10 mouse cellular contexts compared by ENCODE assay signal in genomic region chr7:74314276-74314675, GRCm38 (mm10).
"Had no signal": no experiment of that assay in that cellular context is flagged by ENCODE, and none has a peak within 500 bp of the region (broad histone marks: within the 10 kb centered on the region; RNA-seq: fewer than 3 reads in every experiment).

No protein-coding gene starts in this region.

- H3K36me3 ChIP-seq: liver, embryonic 15.5 days had no signal

- H3K9me3 ChIP-seq: liver, embryonic 15.5 days had no signal

- DNase-seq: kidney, postnatal 10 days; kidney, postnatal 4 days; lung, adult 2 months; lung, postnatal 36 days; thymus, postnatal 4 days had no signal

- ATAC-seq: lung, postnatal 0 days had no signal

- H3K27me3 ChIP-seq: liver, embryonic 15.5 days had no signal

- H3K4me3 ChIP-seq: layer of hippocampus, adult 2 months; liver, embryonic 15.5 days had no signal

- H3K9ac ChIP-seq: liver, embryonic 15.5 days had no signal

- H3K27ac ChIP-seq: layer of hippocampus, adult 2 months; liver, embryonic 15.5 days; stomach, postnatal 0 days had no signal

- H3K4me2 ChIP-seq: liver, embryonic 11.5 days; liver, embryonic 15.5 days had no signal

- H3K4me1 ChIP-seq: liver, embryonic 15.5 days had no signal
